Mouse (Mus musculus): ENCODE results near the gene Nrcam.
"Not testable (repeated sequence)": the region's sequence is repeated elsewhere in the genome, so short reads cannot be mapped to it uniquely, and the experiment has no call there.

Gene Nrcam

GRCm38 (mm10) chr12:44328381-44329315, at the start of gene Nrcam:
Gene Nrcam (plus strand): TSS chr12:44328885.
- peak; percentile 77 to 80 for DNase-seq (ENCODE audit: low spot score in 2 of 2)

- DNase-seq (ENCODE audit: low spot score in 2 of 2) = not testable (repeated sequence)
Measured at GRCm38 (mm10) chr12:44280147-44280546, 48.5 kb upstream of the Nrcam start.

DNA sequence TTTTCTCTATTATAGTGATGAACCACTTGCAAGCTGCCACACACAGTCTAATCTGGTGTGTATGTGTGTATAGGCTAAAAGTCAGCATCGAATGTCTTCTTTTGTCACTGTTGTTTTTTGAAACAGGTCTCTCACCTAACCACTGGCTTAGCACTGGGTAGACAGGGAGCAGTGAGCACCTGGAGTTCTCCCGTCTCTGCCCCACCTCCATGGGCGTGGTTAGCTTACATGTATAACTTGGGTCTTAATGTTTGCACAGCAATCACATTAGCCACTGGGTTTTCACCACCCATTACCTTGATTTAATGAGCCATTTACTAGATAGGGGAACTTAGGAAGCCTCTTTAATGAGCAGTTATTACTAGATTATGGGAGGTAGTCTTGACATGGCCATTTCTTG, 47.2 kb upstream of the Nrcam start:
- no peak for DNase-seq (ENCODE audit: low spot score in 2 of 2)

- no peak for DNase-seq (ENCODE audit: low spot score in 2 of 2)
Measured at GRCm38 (mm10) chr12:44283378-44283777, 45.3 kb upstream of the Nrcam start.

DNA sequence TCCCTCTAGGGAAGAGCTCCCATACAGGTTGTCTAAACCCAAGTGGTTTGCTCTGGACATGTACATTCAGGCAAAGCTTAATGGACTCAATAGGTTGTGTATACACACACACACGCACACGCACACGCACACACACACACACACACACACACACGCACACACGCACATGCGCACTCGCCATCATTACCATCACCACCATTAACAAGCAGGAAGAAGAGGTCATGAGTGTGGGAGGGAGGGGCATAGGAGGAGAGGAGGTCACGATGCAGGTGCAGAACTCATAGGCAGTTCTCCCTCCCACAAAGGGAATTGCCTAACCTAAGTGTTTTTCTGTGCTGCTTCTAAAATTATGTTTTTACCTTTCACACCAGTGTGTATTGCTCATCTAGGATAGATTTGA, 41.7 kb upstream of the Nrcam start:
- DNase-seq (ENCODE audit: low spot score in 2 of 2) = no peak

DNA sequence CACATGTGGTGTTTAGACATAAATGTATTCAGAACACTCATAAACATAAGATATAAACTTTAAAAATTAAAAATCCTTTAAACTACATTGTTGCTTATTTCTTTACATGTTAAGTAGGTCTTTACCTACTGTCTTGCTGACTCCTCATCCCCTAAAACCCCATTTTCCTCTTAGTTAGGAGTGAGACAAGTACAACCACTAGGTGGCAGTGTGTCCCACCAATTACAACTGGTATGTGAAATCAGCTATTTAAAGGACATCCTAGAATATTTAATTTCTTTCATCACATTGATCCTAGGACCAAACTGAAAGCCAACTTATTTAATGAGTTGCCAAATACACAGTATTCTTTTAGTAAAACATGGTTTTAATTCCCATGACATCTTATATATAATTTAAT, 36.4 kb upstream of the Nrcam start:
- DNase-seq (ENCODE audit: low spot score in 2 of 2) = peak; percentile 76 to 86

DNA sequence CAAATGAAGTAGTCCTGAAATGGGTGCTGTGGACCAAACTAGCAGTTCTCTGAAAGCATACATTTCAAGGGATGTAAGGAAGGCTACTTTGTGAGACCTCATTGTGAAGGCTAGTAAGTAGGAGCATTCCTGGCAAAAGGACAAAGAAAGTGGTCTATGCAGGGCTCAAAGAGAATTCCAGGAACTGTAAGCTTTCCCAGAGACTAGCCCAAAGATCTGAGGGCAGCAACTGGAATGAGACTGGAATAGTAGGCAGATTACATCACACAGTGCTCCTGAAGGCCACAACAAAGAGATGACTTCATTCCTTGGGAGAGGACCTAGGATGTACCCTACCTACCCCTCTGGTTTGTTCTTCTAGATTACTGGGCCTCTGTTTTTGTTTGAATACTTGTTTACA, 27.9 kb upstream of the Nrcam start:
- DNase-seq (ENCODE audit: low spot score in 2 of 2) = no peak

DNA sequence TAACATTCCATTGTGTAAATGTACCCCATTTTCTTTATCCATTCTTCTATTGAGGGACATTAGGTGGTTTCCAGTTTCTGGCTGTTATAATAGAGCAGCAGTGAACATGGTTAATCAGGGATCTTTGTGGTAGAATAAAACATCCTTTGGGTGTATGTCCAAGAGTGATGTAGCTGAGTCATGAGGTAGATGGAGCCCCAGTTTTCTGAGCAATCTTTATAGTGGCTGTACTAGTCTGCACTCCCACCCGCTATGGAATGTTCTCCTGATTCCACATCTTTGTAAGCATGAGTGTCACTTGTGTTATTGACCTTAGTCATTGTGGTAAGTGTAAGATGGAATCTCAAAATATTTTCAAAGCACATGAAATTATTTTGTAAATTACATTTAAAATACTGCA, 24.7 kb upstream of the Nrcam start:
- DNase-seq (ENCODE audit: low spot score in 2 of 2) = no peak

- DNase-seq (ENCODE audit: low spot score in 2 of 2) = no peak
Measured at GRCm38 (mm10) chr12:44304869-44305268, 23.8 kb upstream of the Nrcam start.

DNA sequence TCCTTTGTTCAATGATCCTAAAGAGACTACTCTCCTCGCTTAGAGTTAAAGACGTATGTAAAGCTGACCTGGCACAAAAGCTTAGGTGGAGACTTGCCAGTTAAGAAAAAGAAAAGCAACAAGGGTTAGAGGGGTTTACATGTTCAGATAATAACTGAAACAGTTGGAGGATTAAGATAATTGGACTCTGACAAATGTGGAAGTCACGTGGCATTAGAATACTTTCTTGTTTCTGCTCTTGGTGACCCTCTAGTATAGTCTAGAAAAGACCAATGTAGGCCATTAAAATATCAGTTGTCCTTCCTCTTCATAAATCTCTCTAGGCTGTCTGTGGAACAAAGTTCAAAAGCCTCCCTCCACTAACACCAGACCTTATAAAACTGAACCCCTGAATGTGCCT, 20.5 kb upstream of the Nrcam start:
- DNase-seq (ENCODE audit: low spot score in 2 of 2) = no peak

DNA sequence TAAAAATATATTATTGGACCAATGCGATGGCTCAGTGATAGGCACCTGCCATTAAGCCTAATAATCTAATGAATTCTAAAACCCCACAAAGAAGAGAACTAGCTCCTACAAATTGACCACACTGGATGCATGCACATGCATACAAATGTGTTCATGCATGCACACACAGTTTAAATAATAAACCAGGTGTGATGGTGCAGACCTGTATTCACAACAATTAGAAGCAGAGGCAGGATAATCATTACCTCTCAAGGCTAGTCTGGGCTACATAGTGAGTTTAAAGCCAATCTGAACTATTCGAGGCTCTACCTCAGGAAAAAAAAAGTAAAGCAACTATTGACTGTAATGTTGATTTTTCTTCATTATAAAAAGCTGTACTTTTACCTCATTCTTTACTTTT, 13.5 kb upstream of the Nrcam start:
- no peak for DNase-seq (ENCODE audit: low spot score in 2 of 2)

DNA sequence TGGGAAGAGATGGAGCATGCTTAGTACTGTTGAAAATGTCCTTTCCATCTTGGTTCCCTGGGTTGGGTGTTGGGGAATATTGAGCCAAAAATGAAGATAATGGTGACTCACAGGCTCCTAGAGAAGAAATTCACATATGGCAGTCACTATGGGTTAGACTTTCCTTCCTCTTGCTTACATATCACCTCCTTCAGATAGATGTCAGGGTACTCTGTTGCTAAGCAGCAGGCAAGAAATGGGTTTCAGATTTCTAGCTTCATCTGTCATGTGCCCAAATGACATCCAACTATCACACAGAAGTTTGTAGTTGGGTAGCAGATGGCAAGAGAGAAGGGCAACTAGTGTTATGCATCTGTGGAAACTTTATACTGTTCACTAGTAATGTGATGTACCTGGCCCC, 3.6 kb upstream of the Nrcam start:
- DNase-seq (ENCODE audit: low spot score in 2 of 2) = peak in 1 of 2 experiments; percentile 37

GRCm38 (mm10) chr12:44327452-44327851, 1.2 kb upstream of the Nrcam start:
- no peak for DNase-seq (ENCODE audit: low spot score in 2 of 2)

- DNase-seq (ENCODE audit: low spot score in 2 of 2) = peak; percentile 66 to 75
Measured at GRCm38 (mm10) chr12:44329316-44330215, 881 bp downstream of the Nrcam start.

- peak in 1 of 2 experiments; percentile 32 for DNase-seq (ENCODE audit: low spot score in 2 of 2)
Measured at GRCm38 (mm10) chr12:44330216-44330719, 1.6 kb downstream of the Nrcam start.

DNA sequence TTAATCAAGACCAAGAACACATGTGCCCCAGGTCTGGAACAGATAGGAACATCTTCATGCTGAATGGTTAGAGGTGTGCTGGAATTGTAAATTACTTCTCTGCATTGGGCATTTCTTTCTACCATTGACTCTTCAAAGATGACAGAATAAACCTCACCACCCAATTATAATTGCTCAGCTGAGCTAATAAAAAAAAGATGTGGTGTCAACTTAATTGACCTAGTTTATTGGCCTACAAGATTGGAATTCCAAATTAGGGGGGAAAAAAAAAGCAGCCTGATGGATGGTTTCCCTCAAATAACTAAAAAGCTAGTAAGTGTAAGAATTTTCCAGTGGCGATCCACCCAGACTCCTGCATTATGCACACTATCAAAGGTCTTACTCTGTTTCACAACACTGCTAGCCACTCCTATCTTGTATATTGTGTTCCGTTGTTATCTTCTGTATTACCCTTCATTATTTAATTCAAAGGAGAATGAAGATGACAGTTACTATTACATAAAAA, 8.5 kb downstream of the Nrcam start:
- no peak for DNase-seq (ENCODE audit: low spot score in 2 of 2)

- DNase-seq (ENCODE audit: low spot score in 2 of 2) = no peak
Measured at GRCm38 (mm10) chr12:44338195-44338622, 9.5 kb downstream of the Nrcam start.

GRCm38 (mm10) chr12:44344075-44344474, 15.4 kb downstream of the Nrcam start:
- no peak for DNase-seq (ENCODE audit: low spot score in 2 of 2)

GRCm38 (mm10) chr12:44345251-44345650, 16.6 kb downstream of the Nrcam start:
- DNase-seq (ENCODE audit: low spot score in 2 of 2) = no peak

GRCm38 (mm10) chr12:44346143-44346542, 17.5 kb downstream of the Nrcam start:
- DNase-seq (ENCODE audit: low spot score in 2 of 2) = no peak

DNA sequence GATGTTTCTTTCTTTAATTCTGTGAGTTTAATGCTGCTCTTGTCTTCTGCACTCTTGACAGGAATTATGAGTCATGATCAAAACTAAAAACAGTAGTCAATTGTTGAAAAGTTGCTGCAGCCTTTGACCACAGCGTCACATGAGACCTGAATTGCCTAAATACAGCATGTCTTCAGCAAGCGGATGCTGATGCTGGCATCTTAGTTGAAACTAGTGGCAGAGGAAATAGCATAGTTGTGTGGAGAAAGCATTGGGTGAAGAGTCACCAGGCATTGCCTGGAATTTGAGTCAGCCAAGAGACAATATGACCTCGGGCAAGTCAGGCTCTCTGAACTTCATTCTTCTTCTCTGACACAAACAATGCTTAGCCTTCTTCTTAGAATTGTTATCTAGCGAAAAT, 26.4 kb downstream of the Nrcam start:
- DNase-seq (ENCODE audit: low spot score in 2 of 2) = no peak

DNA sequence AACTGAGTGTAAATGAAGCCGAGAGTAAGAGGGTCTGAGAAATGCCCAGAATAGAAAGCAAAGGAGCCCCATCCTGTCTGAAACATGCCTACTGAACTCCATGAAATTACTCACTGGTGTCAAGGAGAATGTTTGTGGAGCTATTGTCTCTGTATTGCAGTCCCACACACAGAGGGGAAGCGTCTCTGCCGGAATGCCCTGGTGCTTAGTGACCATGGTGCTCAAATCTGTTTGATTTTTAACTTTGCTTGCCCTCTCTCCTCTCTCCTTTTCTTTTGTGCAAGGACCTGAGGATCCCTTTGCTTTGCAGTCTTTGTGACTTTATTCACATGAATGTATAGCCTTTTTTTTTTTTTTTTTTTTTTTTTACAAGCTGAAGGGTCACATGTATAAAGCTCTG, 28.8 kb downstream of the Nrcam start:
- no peak for DNase-seq (ENCODE audit: low spot score in 2 of 2)

Measured in right cerebral cortex, adult 2 months (tissue).